Mouse (Mus musculus) gastrocnemius, postnatal 36 days (tissue): ENCODE measurements around the gene Kctd19. TPM values are rescaled to one million over a fixed set of nuclear protein-coding genes. Genes with fewer than 3 reads are reported as not detected.

Experiments
- DNase-seq, 2 experiments: peaks; one replicate each; pipeline ENCODE4 v3.0.0; 2022
- intact Hi-C: fragments of 180-260 bp; cut with DNase I; formaldehyde crosslinking; loops from one replicate; pipeline ENCODE4 v1.15.1; 2025
- total RNA-seq, 2 experiments: library from RNA; stranded (reverse); gene quantifications; 2 replicates each; pipeline ENCODE4 v1.2.3; 2021

Gene Kctd19
- total RNA-seq, 2 experiments from 2014 or later: not detected

DNA sequence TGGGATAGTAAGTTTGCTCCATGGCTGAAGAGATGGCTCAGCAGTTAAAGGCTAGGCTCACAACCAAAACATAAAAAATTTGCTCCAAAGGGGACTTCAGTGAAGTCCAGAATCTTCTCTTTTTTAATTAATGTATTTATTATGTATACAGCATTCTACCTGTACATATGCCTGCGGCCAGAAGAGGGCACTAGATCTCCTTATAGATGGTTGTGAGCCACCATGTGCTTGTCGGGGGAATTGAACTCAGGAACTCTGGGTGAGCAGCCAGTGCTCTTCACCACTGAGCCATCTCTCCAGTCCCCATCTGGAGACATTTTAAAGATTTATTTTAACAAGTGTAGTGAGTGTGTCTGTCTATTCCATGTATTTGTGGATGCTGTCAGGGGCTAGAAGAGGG is 46.2 kb downstream of the Kctd19 start:
- DNase-seq: no peak
- intact Hi-C loops: no loop called here

DNA sequence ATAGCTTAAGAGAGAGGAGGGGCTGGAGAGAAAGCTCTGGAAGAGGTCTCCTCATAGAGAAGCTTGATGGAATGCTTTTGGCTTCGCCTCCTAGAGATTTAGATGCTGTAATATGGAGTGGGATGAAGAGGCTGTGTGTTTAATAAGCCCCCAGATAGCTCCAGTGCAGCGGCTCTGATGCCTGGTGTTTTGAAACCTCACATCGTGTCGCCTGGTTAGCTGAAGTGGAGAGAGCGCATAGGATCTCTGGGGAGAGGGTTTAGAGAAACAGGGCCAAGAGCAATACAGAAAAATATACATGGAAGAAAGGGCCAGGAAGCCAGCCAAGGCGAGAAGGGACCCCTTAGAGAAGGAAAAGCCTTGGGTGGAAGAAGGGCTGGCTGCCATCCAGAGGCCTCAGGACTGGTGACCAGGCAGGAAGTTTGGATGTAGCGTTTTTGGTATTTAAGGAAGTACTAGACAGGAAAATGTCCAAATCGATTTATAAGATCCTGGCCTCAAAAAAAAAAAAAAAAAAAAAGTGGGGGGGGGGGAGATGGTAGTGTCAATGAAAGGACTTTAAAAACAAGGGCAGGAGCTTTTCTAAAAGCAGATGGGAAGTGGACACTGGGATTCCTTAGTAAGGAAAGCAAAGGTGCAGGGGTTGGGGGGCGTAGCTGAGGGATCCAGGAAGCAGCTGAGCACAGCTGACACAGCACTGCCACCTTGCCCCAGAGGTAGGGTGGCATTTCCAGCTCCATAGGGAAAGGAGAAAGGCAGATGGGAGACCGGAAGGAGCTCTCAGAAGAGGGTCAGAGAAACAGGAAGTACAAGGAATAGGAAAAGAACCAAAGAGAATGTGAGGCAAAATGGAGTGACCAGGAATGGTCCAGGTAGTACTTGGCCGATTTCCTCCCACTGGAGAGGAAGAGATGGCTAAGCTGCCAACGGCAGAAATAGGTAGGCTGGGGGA is 51.3 kb downstream of the Kctd19 start:
- intact Hi-C loops: loop anchor here (5.0 kb wide), 1 partner anchor 115 kb away; no protein-coding TSS in a partner anchor
- DNase-seq: no peak

DNA sequence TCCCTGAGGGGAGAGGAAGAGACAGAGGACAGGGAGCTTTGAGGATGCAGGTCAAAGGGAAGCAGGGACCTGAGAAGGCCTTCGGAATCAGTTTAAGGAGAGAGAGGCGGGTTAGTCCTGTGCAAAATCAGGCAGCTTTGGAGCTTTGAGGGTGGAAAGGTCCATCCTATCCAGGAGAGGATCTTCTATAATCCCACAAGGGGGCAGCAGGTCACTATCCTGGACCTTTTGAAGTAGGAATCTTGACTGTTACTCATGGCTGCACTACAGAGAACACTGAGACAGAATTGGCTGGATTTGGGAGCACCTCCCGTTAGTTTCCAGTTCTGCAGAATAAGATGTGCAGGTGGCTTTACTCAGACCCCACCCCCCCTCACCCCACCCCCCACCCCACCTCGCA is 53.7 kb downstream of the Kctd19 start:
- no peak for DNase-seq
- intact Hi-C loops: loop anchor here (2.0 to 5.0 kb wide), 2 partner anchors 37 to 118 kb away; no protein-coding TSS in a partner anchor

DNA sequence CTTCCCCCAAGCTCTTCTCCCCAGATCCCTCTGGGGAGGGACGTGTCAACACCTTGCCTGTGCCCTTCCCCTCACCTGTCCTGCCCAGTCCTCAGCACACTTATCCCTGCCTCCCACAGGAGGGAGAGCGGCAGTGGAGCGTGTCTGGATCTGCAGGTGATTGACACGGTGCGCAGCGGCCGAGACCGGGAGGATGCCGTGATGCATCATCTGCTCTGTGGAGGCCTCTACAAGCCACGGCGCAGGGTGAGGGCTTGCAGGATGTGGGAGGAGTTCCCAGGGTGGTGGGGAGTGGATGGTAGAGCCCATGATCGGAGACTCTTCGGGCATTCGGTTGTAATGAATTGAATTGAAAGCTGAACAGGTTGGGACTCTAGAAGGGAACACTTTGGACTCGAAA is 54.1 kb downstream of the Kctd19 start:
- no peak for DNase-seq
- intact Hi-C loops: loop anchor here (2.0 kb wide), 1 partner anchor 38 kb away; no protein-coding TSS in a partner anchor

DNA sequence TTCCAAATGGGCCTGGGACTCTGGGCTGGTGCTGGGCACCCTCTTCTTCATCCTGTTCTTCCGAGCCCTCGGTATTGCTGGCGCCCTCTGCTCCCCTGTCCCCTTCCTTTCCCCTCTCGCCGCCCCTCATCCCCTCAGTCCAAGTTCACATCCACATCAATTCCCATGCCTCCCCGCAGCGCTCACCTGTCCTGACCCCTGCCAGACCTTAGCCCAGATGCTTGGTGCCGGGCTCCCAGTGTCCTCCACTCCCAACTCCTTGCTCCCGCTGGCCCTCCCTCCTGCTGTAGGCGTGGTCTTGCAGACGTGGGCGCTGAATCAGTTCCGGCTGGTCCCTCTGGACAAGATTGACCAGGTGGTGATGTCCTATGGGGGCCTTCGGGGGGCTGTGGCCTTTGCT is 56.6 kb downstream of the Kctd19 start:
- DNase-seq: no peak
- intact Hi-C loops: no loop called here

DNA sequence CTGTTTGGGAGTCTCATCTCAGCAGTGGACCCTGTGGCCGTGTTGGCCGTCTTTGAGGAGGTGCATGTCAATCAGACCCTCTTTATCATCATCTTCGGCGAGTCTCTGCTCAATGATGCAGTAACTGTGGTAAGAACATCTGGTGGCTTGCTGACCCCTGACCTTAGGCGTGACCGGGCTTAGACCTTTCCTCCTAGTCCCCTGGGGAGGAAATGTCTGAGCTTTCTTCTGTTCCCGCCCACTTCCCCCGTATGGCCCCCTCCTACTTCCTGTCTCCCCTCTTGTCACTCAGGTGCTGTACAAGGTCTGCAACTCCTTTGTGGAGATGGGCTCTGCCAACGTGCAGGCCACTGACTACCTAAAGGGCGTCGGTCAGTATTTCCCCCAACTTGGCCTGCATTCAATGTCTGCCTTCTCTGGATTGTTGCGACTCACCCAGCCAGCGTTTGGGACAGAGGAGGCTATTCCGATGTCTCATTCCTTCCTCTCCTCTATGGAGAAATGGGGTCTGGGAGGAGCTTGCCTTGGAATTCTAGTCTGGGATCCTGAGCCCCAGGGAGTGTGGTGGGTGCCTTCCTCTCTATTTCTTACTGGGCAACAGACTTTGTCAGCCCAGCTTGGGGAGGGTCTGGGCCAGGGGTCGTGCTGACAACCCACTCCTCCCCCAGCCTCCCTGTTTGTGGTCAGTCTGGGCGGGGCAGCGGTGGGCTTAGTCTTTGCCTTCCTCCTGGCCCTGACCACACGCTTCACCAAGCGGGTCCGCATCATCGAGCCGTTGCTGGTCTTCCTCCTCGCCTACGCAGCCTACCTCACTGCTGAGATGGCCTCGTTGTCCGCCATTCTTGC is 57.9 kb downstream of the Kctd19 start:
- no peak for DNase-seq
- intact Hi-C loops: no loop called here

DNA sequence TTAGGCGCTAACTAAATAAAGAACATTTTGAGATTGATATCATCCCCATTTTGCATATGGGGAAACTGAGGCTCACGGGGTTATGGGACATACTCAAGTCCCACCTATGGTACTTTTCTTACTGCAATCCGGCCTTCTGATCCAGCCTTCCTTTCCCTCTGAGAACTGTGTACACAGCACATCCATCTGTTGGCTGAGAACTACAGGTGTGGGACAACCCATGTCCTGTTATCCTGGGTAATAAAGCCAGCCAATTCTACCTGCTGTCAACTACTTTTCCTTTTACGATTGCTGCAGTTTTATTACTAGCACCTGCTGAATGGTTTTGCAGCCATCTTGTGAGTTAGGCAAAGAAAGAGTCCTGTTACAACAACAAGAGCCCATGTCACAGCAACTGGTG is 58.8 kb downstream of the Kctd19 start:
- DNase-seq: no peak
- intact Hi-C loops: no loop called here

DNA sequence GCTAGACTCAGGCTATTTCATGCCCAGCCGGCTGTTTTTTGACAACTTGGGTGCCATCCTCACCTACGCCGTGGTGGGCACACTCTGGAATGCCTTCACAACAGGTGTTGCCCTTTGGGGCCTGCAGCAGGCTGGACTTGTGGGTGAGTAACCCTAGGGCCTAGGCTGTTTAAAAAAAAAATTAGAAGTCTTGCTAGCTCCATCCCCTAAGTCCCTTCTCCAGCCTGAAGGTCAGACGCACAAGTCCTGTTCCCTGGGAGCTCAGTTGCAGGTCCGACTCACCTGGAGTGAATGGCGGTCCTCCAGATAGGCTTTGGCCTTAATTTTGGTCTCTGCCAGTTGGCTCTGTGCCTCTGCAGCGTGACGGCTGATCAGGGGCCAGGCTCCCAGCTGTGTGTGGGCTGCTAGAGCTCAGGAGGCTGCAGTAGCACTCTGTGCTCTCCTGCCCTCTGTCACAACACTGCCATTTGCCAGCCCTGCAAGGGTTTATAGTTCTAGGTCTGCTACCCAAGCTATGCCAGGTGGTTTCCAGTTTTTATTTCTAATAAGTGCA is 59.6 kb downstream of the Kctd19 start:
- intact Hi-C loops: no loop called here
- DNase-seq: no peak

DNA sequence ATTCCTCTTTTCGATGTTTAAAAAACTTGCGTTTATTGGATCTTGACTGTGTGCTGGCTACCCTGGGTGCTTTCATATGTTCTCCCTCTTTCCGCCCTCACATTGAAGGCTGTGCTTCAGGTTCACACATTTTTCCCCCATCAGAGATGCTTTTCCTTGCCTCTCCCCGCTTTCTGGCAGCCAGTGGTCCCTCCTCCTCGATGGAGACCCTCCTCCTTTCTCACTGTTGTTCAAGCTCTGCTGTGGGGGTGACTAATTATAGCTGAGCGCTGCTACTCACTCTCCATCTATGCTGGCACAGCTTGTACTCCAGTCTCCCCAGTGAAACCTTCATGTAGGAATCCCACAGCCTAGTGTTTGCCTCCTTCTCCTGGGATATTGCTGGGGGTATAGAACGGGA is 63.1 kb downstream of the Kctd19 start:
- intact Hi-C loops: no loop called here
- no peak for DNase-seq

DNA sequence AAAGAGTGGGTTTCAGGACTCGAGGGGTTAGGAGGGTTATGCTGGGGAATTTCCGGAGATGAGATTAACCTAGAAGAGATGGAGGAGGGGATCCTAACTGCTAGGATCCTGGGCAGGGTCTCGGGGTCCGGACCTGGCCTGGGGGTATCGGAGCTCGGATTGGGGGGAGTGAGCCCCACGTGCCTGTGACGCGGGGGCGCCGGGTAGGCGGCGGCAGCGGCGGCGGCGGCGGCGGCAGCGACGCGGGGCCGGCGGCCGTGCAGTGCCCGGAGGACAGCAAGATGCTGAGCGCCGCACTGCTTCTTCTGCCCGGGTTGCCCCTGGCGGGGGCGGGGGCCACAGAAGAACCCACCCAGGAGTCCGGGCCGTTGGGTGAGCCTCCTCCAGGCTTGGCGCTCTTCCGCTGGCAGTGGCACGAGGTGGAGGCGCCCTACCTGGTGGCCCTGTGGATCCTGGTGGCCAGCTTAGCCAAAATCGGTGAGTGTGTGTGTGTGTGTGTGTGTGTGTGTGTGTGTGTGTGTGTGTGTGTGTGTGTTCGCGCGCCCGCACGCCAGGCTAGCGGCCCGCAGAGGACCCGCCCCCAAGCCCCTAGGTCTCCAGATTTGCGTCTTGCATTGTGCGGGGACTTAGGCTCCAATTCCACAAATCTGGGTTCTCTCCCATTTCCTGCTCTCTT is 64.1 kb downstream of the Kctd19 start:
- intact Hi-C loops: no loop called here

DNA sequence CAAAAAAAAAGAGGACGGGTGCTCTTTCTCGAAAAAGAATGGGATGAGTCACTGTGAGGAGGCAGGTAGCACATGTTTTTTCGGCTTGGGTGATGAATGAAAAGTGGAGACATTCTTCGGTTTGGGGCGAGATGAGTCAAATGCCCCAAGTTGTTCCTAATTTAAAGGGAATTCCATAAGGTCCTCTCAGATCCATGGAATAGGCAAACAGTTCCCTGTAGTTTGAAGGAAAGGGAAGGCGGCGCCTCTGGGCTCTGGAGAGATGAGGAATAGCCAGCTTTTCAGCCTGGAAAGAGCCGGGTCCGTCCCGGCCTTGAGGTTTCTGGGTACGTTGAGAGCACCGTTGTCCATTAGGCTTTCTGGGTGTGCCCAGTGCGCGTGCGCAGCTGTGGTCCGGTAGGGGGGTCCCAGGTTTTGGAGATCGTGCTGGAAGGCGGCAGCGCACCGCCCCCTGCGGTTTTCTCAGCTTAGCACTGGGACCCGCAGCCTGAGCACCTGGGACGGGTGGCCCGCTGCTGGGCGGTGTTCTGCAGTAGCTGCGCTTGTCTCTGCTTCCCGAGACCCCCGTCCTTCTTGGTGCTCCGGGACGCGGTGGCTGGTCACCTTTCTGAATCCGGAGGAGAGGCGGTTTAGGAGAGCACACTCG is 64.7 kb downstream of the Kctd19 start, which contains the start of gene Slc9a5:
Gene Slc9a5, plus strand, starts transcription at position 394 of the 646 bp plus-strand sequence.
- no peak for DNase-seq
- intact Hi-C loops: no loop called here

More for the DNA sequence above, 64.1 kb downstream of the Kctd19 start:
- DNase-seq: no peak

DNA sequence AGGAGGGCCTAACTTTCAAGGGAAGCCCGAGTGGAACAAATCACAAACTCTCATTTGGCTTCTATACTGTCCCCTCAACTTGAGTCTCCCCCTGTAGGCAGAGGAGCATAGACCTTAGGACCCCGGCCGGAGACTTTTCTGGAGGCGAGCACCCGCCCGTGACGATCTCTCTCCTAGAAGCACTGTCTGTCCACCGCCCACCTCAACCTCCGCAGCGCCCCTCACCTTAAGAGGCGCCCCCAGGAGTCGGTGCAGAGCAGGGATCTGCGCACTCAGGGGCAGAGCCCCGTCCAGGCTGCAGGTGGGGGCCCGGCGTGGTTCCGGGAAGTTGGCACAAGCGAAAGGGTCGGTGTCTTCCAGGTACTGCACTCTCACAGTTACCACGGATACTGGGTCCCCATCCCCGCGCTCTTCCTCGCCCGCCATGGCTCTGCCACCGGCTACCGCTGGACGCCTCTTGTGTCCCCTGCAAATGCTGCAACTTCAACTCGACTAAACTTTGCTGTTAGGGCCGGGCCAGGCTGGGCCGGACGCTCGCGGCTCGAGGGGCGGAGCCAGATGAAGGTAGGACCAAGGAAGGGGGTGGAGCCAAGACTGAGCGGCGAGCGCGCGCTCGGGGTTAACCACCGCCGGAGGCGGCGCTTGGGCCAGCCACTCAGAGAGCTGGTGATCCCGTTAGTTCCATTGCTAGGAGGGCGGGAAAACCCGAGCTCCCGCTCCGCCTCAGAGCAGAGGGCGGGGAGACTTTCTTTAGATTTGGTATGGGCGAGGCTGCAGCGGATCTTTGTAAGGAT is 65.7 kb downstream of the Kctd19 start, which contains the start of gene Fhod1:
Gene Fhod1, minus strand, starts transcription at position 526 of the 794 bp plus-strand sequence.
- peak; percentile 83 to 92 for DNase-seq
- intact Hi-C loops: no loop called here

DNA sequence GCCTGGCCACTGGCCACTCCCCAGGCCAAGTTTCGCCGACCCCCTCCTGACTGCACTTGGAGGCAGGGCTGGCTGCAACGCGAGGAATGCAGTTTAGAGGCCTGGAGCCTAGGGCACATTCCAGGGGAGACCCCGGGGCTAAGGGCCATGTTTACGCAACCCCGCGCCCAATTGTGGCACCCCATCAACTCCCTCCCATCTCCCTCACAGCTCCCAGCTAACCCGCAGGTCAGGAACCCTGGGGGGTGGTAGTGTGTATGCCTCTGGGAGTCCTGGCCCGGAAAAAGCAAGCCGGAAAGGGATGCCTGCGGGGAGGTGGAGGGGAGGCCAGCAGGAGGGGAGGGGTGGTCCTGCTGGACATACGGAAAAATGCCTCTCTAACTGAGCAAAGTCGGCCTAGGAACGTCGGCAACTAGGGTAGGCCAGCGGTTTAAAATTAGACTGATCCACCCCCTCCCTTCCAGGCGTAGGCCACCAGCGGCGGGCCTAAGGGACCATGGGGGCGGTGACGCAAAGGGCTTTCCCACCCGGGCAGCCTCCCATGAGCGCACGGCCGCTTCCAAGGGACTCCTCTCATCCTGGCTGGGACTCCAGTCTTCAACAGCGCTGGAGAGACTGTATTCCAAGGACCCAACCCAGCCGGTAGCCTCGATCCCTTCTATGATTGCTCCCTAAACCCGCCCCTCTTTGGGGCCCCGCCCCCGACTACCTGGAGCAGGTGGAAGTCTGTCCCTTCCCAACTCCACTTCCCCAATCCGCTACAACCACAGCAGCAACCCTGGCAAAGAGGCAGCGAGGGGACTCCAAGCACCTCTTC is 66.5 kb downstream of the Kctd19 start:
- intact Hi-C loops: no loop called here
- peak; percentile 75 to 76 for DNase-seq

DNA sequence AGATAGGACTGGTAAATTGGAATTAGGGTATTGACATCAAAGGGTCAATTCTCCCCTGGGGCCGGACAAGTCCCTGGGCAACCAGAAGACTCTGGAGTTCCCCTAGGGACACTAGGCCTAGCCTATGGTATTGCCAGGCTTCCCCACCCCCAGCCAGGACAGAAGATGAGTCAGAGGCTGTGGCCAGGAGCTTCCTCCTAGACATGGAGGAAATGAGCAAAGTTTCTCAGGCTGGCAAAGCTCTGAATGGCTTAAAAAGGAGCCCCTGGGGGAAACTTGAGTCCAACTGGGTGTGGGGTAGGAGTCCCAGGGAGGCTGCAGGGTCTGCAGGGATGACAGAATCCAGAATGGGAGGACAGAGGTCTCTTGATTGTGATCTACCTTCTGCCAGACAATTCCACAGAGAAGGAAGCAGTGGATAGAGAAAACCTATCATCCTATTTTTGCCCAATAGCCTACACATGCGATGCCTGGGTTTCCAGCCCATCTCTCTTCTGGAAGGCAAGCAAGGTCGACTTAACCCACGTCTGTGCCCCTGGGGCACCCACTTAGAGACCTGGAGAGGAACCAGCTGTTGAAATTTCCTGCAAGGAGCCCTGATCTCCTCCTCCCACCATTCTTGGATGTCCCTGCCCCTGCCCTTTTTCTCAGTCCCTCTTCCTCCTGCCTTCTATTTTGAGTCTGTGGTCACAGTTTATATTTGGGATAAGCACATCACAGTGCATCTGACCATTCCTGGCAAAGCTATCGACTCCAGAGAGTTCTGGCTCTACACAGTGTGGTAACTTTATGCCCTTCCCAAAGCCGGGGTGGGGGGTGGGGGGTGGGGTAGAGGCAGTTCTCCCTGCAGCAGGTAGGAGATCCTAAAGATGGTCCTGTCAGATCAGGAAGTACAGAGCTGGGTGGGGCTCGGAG is 68.0 kb downstream of the Kctd19 start:
- intact Hi-C loops: no loop called here
- no peak for DNase-seq

DNA sequence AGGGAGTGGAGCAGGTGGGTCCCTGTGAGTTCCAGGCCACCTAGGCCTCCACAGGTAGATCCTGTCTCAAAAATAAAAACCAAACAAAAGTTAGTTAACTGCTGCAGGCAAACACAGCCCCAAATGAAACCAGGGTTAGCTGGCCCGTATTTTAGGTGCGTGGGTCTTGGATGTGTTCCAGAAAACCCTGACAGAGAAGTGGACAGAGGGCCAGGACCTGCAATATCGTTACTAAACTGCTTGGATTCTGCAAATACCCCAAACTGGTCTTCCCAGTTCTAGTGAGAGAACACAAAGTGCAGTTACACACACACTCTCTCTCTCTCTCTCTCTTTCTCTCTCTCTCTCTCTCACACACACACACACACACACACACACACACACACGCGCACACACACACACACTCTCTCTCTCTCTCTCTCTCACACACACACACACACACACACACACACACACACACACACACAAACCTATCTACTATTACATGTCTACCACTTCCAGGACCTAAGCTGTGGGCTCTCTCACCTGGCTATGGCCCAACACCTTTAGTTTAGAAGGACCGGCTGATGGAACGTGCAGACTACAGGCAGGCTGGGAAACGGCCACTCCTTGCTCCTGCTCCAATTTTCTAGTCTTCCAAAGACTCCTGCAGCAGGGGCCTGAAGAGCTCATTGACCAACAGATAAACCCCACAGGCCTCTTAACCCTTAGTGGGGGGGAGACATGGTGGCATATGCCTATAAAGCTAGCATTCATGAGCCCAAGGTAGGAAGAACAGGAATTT is 69.3 kb downstream of the Kctd19 start:
- intact Hi-C loops: no loop called here
- no peak for DNase-seq

DNA sequence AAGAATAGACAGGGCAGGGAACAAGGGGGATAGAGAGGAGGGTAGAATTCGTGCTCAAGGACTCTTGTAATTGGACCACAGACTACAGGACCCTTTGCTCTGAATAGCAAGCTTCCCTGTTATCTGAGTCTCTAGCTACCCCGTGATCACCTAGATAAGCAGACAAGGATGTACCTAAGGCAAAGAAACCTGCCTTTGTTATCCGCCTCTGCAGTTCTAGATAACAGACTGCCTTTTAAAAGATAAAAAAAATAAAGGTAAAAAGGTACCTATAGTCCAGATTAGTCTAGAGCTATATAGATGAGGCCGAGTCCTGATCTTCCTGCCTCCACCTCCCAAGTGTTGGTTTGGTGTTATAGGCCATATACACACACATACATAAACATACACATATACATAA is 70.5 kb downstream of the Kctd19 start:
- intact Hi-C loops: no loop called here
- no peak for DNase-seq
